Mouse (Mus musculus) forebrain, embryonic 11.5 days (tissue): ENCODE data around the gene Glul. TPM values are rescaled to one million over a fixed set of nuclear protein-coding genes. Genes with fewer than 3 reads are reported as not detected.

Source experiments
- ATAC-seq: fragments of 200-750 bp; cut with Nextera tagmentation; replicated peaks from 2 replicates; pipeline ENCODE4 v1.8.0; 2017; ENCODE audit warnings: moderate TSS enrichment; ENCODE audit not compliant: low FRiP score
- DNase-seq: peaks from one replicate; pipeline ENCODE4 v3.0.0-alpha.2; 2017; ENCODE audit warnings: low spot score
- H3K27ac ChIP-seq: fragments of 300-500 bp; sonication (generic); 2 replicates; pipeline ENCODE4 v1.5.1; 2014; ENCODE audit warnings: low read depth, low read length
- H3K27me3 ChIP-seq: fragments of 300-500 bp; sonication (generic); 2 replicates; pipeline ENCODE4 v1.6.1; 2014; ENCODE audit warnings: mild to moderate bottlenecking, low read length, mixed read lengths; ENCODE audit not compliant: control insufficient read depth, insufficient read depth
- H3K36me3 ChIP-seq: fragments of 300-500 bp; sonication (generic); 2 replicates; pipeline ENCODE4 v1.6.1; 2014; ENCODE audit warnings: mild to moderate bottlenecking, low read length, moderate library complexity, mixed read lengths; ENCODE audit not compliant: control insufficient read depth, insufficient read depth
- H3K4me1 ChIP-seq: fragments of 300-500 bp; sonication (generic); replicated peaks from 2 replicates; pipeline ENCODE4 v1.6.1; 2014; ENCODE audit warnings: low read length, mixed read lengths; ENCODE audit not compliant: control insufficient read depth, insufficient read depth
- H3K4me2 ChIP-seq: fragments of 300-500 bp; sonication (generic); 2 replicates; pipeline ENCODE4 v1.6.1; 2014; ENCODE audit warnings: low read depth, mild to moderate bottlenecking, low read length, moderate library complexity, mixed read lengths; ENCODE audit not compliant: severe bottlenecking
- H3K4me3 ChIP-seq: fragments of 300-500 bp; sonication (generic); 2 replicates; pipeline ENCODE4 v1.5.1; 2014; ENCODE audit warnings: low read depth, low read length
- H3K9ac ChIP-seq: fragments of 300-500 bp; sonication (generic); 2 replicates; pipeline ENCODE4 v1.6.1; 2014; ENCODE audit warnings: low read length
- H3K9me3 ChIP-seq: fragments of 300-500 bp; sonication (generic); 2 replicates; pipeline ENCODE4 v1.6.1; 2016; ENCODE audit warnings: low read length, mixed read lengths; ENCODE audit not compliant: control insufficient read depth
- WGBS: fragments of 180-500 bp; shearing (Covaris S2); extraction: QIAGEN DNeasy Blood & Tissue Kit; methylation state at CpG from one replicate; pipeline ENCODE4 v1.1.7; 2014; 5-methylcytosine and 5-hydroxymethylcytosine counted together
- microRNA-seq: library from miRNA; unstranded; fragments of <30 nt; microRNA quantifications from one replicate; pipeline ENCODE4, GENCODE M21; 2016; ENCODE audit not compliant: insufficient number of aligned reads
- polyA plus RNA-seq: library from polyadenylated mRNA; unstranded; fragments of >200 nt; fragmentation: Nextera tagmentation; extraction: Ambion mirVana; gene quantifications from 2 replicates; pipeline ENCODE4 v1.2.1, GENCODE M21; 2014

Gene Glul
- polyA plus RNA-seq, 1 experiment from 2014 or later, result 114 TPM

GRCm38 (mm10) chr1:153940986-153941385 lies 41.2 kb downstream of the Glul start:
- DNase-seq, result no peak
- Histone ChIP-seq H3K27ac (no peak overlapping the region), H3K27me3 (no peaks in the 10 kb centered on the region), H3K9ac (no peak overlapping the region), H3K36me3 (no peaks in the 10 kb centered on the region), H3K4me1 (no peaks in the 10 kb centered on the region), H3K9me3 (no peaks in the 10 kb centered on the region), H3K4me3 (no peak overlapping the region), H3K4me2 (no peak overlapping the region)
- no peak for ATAC-seq
- WGBS, result 73% methylated on average over 2 of the region's 2 CpGs

- Histone ChIP-seq H3K4me3 (no peak overlapping the region), H3K4me1 (no peaks in the 10 kb centered on the region), H3K9me3 (no peaks in the 10 kb centered on the region), H3K27ac (no peak overlapping the region), H3K4me2 (no peak overlapping the region), H3K36me3 (no peaks in the 10 kb centered on the region), H3K9ac (no peak overlapping the region), H3K27me3 (no peaks in the 10 kb centered on the region)
- ATAC-seq (no peak), DNase-seq (no peak)
- 85% methylated on average over 5 of the region's 5 CpGs for WGBS
These were observed 45.4 kb downstream of the Glul start for GRCm38 (mm10) chr1:153945181-153945580.

GRCm38 (mm10) chr1:153946971-153947370 lies 47.2 kb downstream of the Glul start:
- DNase-seq (no peak), ATAC-seq (no peak)
- 48% methylated on average over 7 of the region's 7 CpGs for WGBS
- no peak overlapping the region for H3K4me3 ChIP-seq
- H3K27ac ChIP-seq, result no peak overlapping the region
- H3K27me3 ChIP-seq, result no peaks in the 10 kb centered on the region
- H3K4me2 ChIP-seq, result no peak overlapping the region
- no peak overlapping the region for H3K9ac ChIP-seq
- H3K4me1 ChIP-seq, result no peaks in the 10 kb centered on the region
- no peaks in the 10 kb centered on the region for H3K36me3 ChIP-seq
- H3K9me3 ChIP-seq, result no peaks in the 10 kb centered on the region

- Histone ChIP-seq H3K9me3 (no peaks in the 10 kb centered on the region), H3K4me2 (no peak overlapping the region), H3K27ac (no peak overlapping the region), H3K4me1 (no peaks in the 10 kb centered on the region), H3K27me3 (no peaks in the 10 kb centered on the region), H3K9ac (no peak overlapping the region), H3K4me3 (no peak overlapping the region), H3K36me3 (no peaks in the 10 kb centered on the region)
- ATAC-seq, result no peak
- WGBS, result 96% methylated on average over 6 of the region's 6 CpGs
- no peak for DNase-seq
These were observed 48.1 kb downstream of the Glul start for GRCm38 (mm10) chr1:153947837-153948236.

GRCm38 (mm10) chr1:153953232-153953631 lies 53.5 kb downstream of the Glul start:
- DNase-seq (no peak), ATAC-seq (no peak)
- no peak overlapping the region for H3K27ac ChIP-seq
- H3K9me3 ChIP-seq, result no peaks in the 10 kb centered on the region
- H3K36me3 ChIP-seq, result no peaks in the 10 kb centered on the region
- no peaks in the 10 kb centered on the region for H3K27me3 ChIP-seq
- H3K4me3 ChIP-seq, result no peak overlapping the region
- H3K4me1 ChIP-seq, result no peaks in the 10 kb centered on the region
- WGBS, result 83% methylated on average over 9 of the region's 9 CpGs
- no peak overlapping the region for H3K9ac ChIP-seq
- H3K4me2 ChIP-seq, result no peak overlapping the region

- no peak overlapping the region for H3K27ac ChIP-seq
- no peaks in the 10 kb centered on the region for H3K9me3 ChIP-seq
- no peaks in the 10 kb centered on the region for H3K27me3 ChIP-seq
- no peak overlapping the region for H3K4me3 ChIP-seq
- H3K9ac ChIP-seq, result no peak overlapping the region
- WGBS, result 86% methylated on average over 6 of the region's 6 CpGs
- H3K36me3 ChIP-seq, result no peaks in the 10 kb centered on the region
- no peak overlapping the region for H3K4me2 ChIP-seq
- H3K4me1 ChIP-seq, result no peaks in the 10 kb centered on the region
- no peak for DNase-seq
- ATAC-seq, result no peak
These were observed 54.1 kb downstream of the Glul start for GRCm38 (mm10) chr1:153953797-153954196.

GRCm38 (mm10) chr1:153957850-153958249 lies 58.1 kb downstream of the Glul start:
- DNase-seq, result no peak
- Histone ChIP-seq H3K36me3 (no peaks in the 10 kb centered on the region), H3K9me3 (no peaks in the 10 kb centered on the region), H3K27me3 (no peaks in the 10 kb centered on the region), H3K4me1 (no peaks in the 10 kb centered on the region), H3K27ac (no peak overlapping the region), H3K9ac (no peak overlapping the region), H3K4me2 (no peak overlapping the region), H3K4me3 (no peak overlapping the region)
- WGBS, result 43% methylated on average over 1 of the region's 1 CpGs
- ATAC-seq, result no peak

Small RNA genes within 50 kb of the gene (microRNA-seq; reads per million reads assigned to microRNA genes)
- 58.1 reads per million, percentile 29 among the genes with 10 or more reads in this experiment for gene Mir8114

Other genes starting within 250 kb of the Glul start
- gene Rgs8, start 246.9 kb upstream of the Glul start, polyA plus RNA-seq, result 12.1 and 12.2 TPM in 2 replicates
- 24.3 and 25.3 TPM in 2 replicates for gene Rgs16, start 159.6 kb upstream of the Glul start, polyA plus RNA-seq
- 19.3 and 19.5 TPM in 2 replicates for gene Rnasel, start 150.5 kb upstream of the Glul start, polyA plus RNA-seq
- gene Rgsl1, start 55.8 kb upstream of the Glul start, polyA plus RNA-seq, result not detected in 2 replicates
- 0.40 and 0.56 TPM in 2 replicates for gene Teddm1b, start 25.6 kb upstream of the Glul start, polyA plus RNA-seq
- gene Teddm1a, start 8.2 kb upstream of the Glul start, polyA plus RNA-seq, result not detected in 2 replicates
- gene Teddm2, start 284 bp downstream of the Glul start, polyA plus RNA-seq, result 0.40 and 0.45 TPM in 2 replicates